ENCODE assay signal across 8 mouse cellular contexts in genomic region chr10:80115290-80115943, GRCm38 (mm10). TPM values are rescaled to one million over a fixed set of nuclear protein-coding genes. Genes with fewer than 3 reads are reported as not detected.
DNase-seq lines count a peak whose midpoint lies in the region; ATAC-seq lines count a peak whose summit lies in the region.

Gene Stk11 (plus strand): TSS chr10:80115803.

- H3K4me1 ChIP-seq in forebrain, embryonic 14.5 days (ENCODE audit: control insufficient read depth, insufficient read depth, low read length), result peaks cover 24% of the 10 kb centered on the region
- H3K4me1 ChIP-seq in neural tube, embryonic 15.5 days, result peaks cover 49% of the 10 kb centered on the region

- H3K27ac ChIP-seq in forebrain, embryonic 14.5 days (ENCODE audit: low read depth, low read length), result peak within 1 kb of the TSS; percentile 74
- H3K27ac ChIP-seq in neural tube, embryonic 15.5 days (replicated peaks), result peak within 1 kb of the TSS; percentile 90

- peak; percentile 100 for DNase-seq in ES-CJ7 (ENCODE audit: low read depth, low spot score)
- peak; percentile 99 for DNase-seq in cerebellum, adult 11 months
- peak; percentile 100 for DNase-seq in forebrain, embryonic 14.5 days (ENCODE audit: low spot score)
- DNase-seq in heart, postnatal 14 days, result peak; percentile 99
- DNase-seq in layer of hippocampus, adult 11-12 months (ENCODE audit: low spot score), result peak; percentile 100
- DNase-seq in lung, adult 18-20 months, result peak; percentile 100
- DNase-seq in testis, postnatal 14 days (ENCODE audit: low spot score), result peak; percentile 100

- under 1% methylated on average over 63 of the region's 70 CpGs for WGBS in forebrain, embryonic 14.5 days
- WGBS in neural tube, embryonic 15.5 days, result under 1% methylated on average over 68 of the region's 70 CpGs

- no peaks in the 10 kb centered on the region for H3K9me3 ChIP-seq in forebrain, embryonic 14.5 days (replicated peaks; ENCODE audit: control insufficient read depth, low read length)
- no peaks in the 10 kb centered on the region for H3K9me3 ChIP-seq in neural tube, embryonic 15.5 days (replicated peaks)

- H3K27me3 ChIP-seq in forebrain, embryonic 14.5 days (replicated peaks; ENCODE audit: control insufficient read depth, insufficient read depth, low read length), result no peaks in the 10 kb centered on the region
- H3K27me3 ChIP-seq in neural tube, embryonic 15.5 days (replicated peaks), result 0 out of 2 replicates have a peak, but pooled peaks cover under 1% of the 10 kb centered on the region

- intact Hi-C loops in heart, postnatal 14 days (cut with DNase I), result loop anchor here (2.0 kb wide), 2 partner anchors 61 to 129 kb away; no protein-coding TSS in a partner anchor

- peak within 1 kb of the TSS; percentile 96 for H3K4me3 ChIP-seq in forebrain, embryonic 14.5 days (ENCODE audit: low read depth, low read length)
- H3K4me3 ChIP-seq in neural tube, embryonic 15.5 days (replicated peaks), result peak within 1 kb of the TSS; percentile 94

- H3K9ac ChIP-seq in forebrain, embryonic 14.5 days (ENCODE audit: low read length), result peak within 1 kb of the TSS; percentile 85
- peak within 1 kb of the TSS; percentile 86 for H3K9ac ChIP-seq in neural tube, embryonic 15.5 days (replicated peaks)

- peak within 1 kb of the TSS; percentile 97 for H3K4me2 ChIP-seq in forebrain, embryonic 14.5 days (ENCODE audit: low read length)
- H3K4me2 ChIP-seq in neural tube, embryonic 15.5 days, result peak within 1 kb of the TSS; percentile 93

- peak; percentile 98 for ATAC-seq in forebrain, embryonic 14.5 days
- ATAC-seq in neural tube, embryonic 15.5 days (ENCODE audit: low FRiP score), result peak; percentile 97

- peaks cover 12% of the 10 kb centered on the region; the same call in 1 of the 2 replicates for H3K36me3 ChIP-seq in forebrain, embryonic 14.5 days (ENCODE audit: control insufficient read depth, insufficient read depth, low read length)
- H3K36me3 ChIP-seq in neural tube, embryonic 15.5 days, result peaks cover 12% of the 10 kb centered on the region; the same call in 1 of the 2 replicates

RNA-seq across cellular contexts. Expression of gene Stk11, which starts in this region (rescaled TPM):
- 25.5 and 27.7 TPM in 2 replicates for polyA plus RNA-seq in forebrain, embryonic 14.5 days (2014; fragmentation: Nextera tagmentation; extraction: Ambion mirVana)
- 100 to 1,000 TPM; 105 to 118 TPM for total RNA-seq in heart, postnatal 14 days (2021)
- polyA plus RNA-seq in neural tube, embryonic 15.5 days (2015; fragmentation: Nextera tagmentation; extraction: Ambion mirVana), result 16.9 and 17.3 TPM in 2 replicates

Comparison
In these comparisons a context has a peak if more than half of its experiments do, and no peak if none do; other contexts are left out.
1. Peak in every context shown above with its lines: DNase-seq, ATAC-seq, H3K4me3 ChIP-seq and H3K27ac ChIP-seq.